Mouse (Mus musculus) embryo, embryonic 10.5 days (tissue): Measurements from ENCODE around the gene 4930438A08Rik.
A peak's percentile ranks its signal among the peaks of the same experiment; 100 is the strongest.
"Not testable (repeated sequence)": the region's sequence is repeated elsewhere in the genome, so short reads cannot be mapped to it uniquely, and the experiment has no call there.

Experiments
- DNase-seq: peaks from one replicate; pipeline ENCODE4 v3.0.0-alpha.2; 2015; ENCODE audit warnings: low spot score

The 4930438A08Rik gene

GRCm38 (mm10) chr11:58274572-58274971, at the start of gene 4930438A08Rik:
Gene 4930438A08Rik, plus strand, starts transcription at chr11:58274799.
- DNase-seq, result no peak

- DNase-seq, result not testable (repeated sequence)
Measured at GRCm38 (mm10) chr11:58224872-58225271, 49.7 kb upstream of the 4930438A08Rik start.

- peak; percentile 90 for DNase-seq
Measured at GRCm38 (mm10) chr11:58225655-58226054, 48.9 kb upstream of the 4930438A08Rik start.

GRCm38 (mm10) chr11:58226425-58226824, 48.2 kb upstream of the 4930438A08Rik start:
- no peak for DNase-seq

- DNase-seq, result not testable (repeated sequence)
Measured at GRCm38 (mm10) chr11:58228021-58228420, 46.6 kb upstream of the 4930438A08Rik start.

DNA sequence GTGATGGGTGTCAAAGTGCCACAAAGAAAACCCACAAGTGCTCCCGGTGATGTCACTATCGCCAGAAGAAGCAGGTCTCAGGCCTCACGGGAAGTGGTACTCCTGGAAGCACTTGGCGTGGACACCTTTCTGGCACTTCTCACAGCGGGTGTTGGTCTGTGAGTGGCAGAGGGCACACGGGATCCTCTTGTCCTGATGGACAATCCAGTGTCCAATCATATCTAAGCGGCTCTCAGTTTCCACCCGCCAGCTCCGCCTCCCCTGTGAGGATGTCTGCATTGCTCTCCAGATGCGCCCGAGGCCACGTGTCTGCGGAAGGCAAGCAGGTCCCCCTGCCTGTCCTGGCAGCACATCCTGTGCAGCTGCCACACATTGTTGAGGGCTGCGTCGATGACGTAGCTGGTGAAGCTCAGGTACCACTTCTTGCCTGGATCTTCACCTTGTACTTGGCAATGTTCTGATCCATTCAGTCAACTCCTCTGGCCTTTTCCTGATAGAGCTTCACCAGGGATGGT, 44.1 kb upstream of the 4930438A08Rik start:
- no peak for DNase-seq

DNA sequence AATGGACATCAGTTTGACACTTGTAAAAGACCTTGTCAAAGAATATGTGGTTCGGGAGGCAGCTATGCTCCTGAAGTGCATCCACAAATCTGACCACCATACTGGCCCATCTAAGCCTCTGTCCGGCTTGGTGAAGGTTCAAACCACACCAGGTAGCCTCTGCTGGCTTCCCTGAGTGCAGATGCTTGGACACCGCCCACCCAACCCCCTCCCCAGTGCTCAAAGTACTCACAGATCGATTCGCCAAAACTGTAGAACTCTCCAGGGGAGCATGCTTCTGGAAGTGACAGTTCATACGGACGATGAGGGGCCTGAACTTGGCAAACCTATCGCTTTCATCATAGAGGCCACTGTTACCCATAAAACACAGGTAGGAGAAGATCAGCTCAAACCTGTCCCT, 43.4 kb upstream of the 4930438A08Rik start:
- no peak for DNase-seq

DNA sequence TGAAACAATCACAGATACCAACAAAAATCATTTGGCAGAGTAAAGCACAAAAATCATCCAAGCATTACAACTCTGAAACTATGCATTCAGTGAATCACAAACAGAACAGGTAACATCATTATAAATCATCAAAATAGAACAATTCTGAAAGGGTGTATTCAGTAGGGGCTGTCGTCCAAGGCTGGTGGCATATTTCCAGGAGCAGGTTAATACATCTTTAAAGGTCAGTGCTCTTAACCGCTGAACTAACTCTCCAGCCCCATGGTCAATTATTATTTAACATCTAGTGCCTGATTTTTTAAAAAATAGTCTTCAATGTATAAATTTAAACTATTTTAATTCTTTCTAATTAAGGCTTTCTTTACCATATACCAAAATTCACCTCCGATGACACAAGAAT, 40.0 kb upstream of the 4930438A08Rik start:
- not testable (repeated sequence) for DNase-seq

GRCm38 (mm10) chr11:58235152-58235551, 39.4 kb upstream of the 4930438A08Rik start:
- DNase-seq, result peak; percentile 79

GRCm38 (mm10) chr11:58238840-58239791, 35.5 kb upstream of the 4930438A08Rik start:
- DNase-seq, result peak; percentile 93

DNA sequence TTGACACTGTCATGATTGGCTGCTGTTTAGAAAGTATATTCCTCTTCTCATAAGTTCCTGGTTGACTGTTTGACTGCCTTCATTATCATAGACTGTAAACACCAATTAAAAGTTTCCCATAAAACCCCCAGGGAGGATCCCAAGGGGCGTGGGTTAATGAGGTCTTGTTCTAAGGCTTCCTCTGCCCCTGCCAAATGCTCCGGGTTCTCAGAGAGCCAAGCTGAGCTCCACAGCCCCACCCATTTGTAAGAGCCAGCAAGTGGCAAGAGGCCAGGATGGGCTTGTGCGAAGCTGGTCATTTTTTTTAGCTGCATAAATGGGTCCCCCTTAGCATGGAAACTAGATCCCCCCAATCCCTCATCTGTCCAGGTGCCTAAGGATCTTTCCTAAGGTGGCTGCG, 27.3 kb upstream of the 4930438A08Rik start:
- no peak for DNase-seq

DNA sequence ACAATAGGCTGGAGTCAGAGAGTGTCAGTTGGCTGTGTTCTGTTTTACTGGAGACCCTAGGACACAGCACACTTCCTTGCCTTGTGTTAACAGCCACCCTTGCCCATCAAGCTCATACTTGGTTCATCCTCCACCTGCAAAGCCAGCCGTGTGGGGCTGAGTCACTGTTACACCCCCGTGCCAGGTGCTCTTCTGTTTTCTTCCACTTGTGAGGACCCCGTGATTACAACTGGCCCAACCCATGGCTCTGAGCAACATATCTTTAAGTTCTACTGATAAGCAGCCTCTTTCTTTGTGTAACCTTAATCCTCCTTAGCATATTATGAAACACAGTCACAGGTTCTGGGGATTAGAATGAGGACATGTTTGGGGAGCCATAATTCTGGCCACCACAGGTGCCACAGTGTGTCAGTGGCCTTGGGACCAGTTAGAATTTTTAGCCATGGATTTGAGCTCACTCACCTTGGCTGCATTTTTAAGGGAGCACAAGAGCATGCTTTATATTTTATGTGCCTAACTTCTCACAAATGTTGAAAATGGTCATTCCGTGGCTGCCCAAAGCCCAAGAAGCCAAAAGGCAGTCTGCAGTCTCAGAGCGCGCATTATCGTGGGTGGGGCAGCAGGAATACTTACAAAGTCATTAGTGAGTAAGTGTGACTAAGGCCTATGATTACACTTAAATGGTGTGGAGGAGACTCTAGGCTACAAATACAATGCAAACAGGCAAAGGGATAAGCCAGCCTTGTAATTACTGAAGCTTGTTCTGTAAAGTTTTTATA, 25.2 kb upstream of the 4930438A08Rik start:
- DNase-seq, result no peak

DNA sequence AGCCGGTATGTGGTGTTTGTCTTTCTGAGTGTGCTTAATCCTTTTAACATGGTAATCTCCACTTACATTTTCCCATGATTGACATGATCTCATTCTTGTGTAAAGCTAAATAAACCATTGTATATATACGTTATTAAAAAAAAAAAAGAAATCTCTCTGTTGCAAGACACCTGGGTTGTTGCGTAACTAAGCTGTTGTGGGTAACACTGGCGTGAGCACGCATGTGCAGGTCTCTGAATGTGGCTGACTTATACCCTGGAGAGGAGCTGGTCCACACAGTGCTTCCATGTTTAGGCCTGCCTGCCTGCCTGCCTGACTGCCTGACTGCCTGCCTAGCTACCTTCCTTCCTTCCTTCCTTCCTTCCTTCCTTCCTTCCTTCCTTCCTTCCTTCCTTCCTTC, 24.0 kb upstream of the 4930438A08Rik start:
- no peak for DNase-seq

DNA sequence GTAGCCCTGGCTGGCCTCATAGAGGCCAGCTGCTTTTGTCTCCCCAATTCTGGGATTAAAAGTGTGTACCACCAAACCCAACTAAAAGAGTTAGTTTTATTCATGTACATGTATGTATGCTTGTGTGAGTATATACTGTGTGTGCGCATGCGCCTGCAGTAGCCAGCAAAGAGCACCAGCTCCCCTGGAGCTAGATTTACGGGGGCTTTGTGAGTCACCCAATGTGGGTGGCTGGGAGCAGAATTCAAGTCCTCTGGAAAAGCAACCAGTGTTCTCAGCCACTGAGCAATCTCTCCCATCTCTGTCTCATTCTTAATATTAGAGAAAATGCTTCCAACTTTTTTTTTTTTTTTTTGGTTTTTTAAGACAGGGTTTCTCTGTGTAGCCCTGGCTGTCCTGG, 20.2 kb upstream of the 4930438A08Rik start:
- DNase-seq, result no peak

DNA sequence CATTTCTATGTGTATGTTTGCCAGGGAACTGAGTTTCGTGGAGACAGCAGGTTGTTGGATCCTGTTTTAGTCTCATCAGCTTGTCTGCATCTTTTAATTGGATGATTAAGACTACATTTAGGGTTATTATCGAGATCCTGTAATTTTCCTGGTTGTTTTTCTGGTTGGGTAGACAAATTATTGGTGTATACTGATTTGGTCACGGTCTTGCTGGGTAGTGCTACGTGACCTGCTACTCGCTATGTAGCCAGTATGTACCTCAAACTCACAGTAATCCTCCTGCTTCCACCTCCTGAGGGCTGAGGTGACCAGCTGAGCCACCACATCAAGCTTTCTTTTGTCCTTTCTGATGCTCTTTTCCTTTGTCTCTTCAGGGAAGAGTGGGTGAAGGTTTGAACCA, 16.8 kb upstream of the 4930438A08Rik start:
- no peak for DNase-seq

DNA sequence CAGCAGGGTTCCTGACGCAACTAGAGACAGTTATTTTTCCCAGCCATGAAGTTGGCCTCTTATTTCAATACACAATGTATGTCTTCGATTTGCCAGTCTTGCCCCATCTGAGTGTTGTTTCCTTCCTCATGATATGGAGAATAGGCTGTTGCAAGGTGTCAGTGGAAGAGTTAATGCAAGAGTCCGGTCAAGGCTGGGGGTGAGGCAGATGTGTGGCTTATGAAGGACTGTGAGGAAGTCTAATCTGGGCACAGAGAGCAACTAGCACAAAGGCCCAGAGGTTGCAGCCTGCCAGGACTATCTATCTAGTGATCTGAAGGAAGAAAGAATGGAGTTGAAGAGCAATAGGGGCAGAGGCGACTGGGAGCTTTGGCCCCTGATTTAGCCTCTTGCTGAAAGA, 14.4 kb upstream of the 4930438A08Rik start:
- DNase-seq, result no peak

GRCm38 (mm10) chr11:58261826-58262225, 12.8 kb upstream of the 4930438A08Rik start:
- DNase-seq, result no peak

GRCm38 (mm10) chr11:58262336-58262735, 12.3 kb upstream of the 4930438A08Rik start:
- DNase-seq, result no peak

DNA sequence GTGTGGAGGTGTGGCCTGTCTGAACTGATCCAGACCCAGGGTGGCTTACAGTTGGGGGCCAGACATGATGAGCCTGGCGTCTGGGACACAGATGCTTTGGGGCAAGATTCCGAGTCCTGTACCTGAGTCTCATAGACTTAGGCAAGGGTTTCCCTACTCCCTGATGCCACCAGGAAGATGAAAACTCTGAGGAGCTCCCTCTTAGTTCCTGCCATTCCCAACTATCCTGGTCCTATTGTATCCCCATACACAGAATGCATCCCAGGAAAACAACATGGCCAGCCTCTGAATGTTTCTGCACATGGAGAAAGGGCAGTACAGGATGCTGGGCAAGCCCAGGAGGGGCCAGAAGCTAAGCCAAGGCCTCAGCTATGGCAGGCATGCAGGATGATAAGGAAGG, 11.1 kb upstream of the 4930438A08Rik start:
- no peak for DNase-seq

DNA sequence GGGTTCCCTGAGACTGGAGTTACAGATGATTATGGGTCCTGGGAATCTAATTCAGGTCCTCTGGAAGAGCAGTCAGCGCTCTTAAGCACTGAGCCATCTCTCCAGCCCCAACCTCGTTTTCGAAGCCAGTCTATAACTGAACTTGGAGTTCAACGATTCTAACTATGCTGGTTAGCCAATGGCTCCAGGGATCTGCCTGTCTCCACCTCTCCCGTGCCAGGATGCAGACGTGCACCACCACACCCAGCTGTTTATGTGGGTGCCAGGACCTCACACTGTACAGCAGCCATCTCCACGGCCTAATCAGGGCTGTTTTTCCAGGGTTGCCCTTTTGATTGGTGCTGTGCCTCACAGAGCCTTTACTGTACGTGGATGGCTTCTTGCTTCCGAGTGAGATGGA, 10.1 kb upstream of the 4930438A08Rik start:
- no peak for DNase-seq

DNA sequence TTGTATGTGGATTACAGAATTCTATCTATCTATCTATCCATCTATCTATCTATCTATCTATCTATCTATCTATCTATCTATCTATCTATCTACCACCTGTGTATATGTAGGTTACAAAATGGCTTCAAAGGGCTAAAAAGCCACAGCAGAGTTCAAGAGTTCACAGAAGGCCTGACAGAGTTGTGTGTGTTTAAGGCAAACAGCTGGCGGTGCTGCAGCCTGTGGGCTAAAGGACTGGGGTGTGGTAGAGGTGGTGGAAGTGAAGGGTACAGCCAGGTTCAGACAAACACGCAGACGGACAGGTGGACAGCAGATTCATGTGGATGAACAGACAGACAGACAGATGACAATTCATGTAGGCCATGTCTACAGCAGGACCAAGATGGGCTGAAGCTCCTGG, 6.3 kb upstream of the 4930438A08Rik start:
- DNase-seq, result no peak

- DNase-seq, result no peak
Measured at GRCm38 (mm10) chr11:58275756-58276155, 1.2 kb downstream of the 4930438A08Rik start.
